Mouse (Mus musculus) spleen, postnatal 14 days (tissue): ENCODE measurements at regions not wholly inside any gene's neighbourhood (a gene's known extent, or its start where the extent isn't known, plus 50 kb on each side); places are given as distances from the start of the nearest gene placed in this dataset.
"Not testable (repeated sequence)": the region's sequence is repeated elsewhere in the genome, so short reads cannot be mapped to it uniquely, and the experiment has no call there.

Source experiments
- DNase-seq, 2 experiments: peaks; one replicate each; pipeline ENCODE4 v3.0.0; 2021 to 2022; ENCODE audit warnings: low spot score in 2 of 2

DNA sequence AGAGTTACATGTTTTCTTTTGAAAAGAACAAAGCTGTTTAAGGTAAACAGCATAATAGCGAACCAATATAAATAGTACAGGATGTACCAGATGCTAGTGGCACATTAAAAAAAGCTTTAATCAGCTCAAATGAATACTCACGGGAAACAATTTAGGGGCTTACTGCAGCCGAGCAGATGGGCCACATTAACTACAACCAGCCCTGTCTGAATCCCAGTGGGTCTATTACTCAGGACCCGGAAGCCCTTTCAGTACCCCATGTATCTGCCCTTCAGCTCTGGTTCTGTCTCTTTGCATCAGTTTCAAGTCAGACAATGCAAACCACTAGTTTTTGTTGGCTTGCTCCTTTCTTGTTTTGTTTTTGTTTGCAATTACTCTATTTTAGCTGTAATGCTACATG, 210.9 kb upstream of the Crbn start:
- no peak for DNase-seq

DNA sequence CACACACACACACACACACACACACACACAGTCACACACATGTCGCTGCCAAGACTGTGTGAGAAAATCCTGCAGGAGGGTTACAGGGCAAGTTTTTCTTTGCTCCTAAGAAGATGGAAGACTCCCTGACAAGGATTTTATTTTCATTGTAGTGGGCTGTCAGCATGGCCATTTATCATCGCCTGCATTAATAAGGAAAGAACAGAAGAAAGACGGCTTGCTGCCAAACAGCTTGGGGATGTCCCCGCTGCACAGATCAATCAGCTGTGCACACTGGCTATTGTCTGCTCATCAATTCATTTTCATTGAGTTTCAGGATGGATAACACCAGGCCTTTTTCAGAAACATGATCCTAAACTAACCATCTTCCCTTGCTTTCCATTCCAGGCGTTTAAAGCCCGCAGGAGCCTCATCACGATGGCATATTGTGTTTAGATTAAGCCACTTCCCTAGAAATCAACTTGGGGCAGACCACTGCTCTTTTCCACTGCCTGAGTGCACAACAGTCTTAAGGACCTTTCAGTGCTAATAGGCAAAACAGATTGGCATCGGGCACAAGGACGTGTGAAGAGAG, 213.1 kb upstream of the Crbn start:
- no peak for DNase-seq

DNA sequence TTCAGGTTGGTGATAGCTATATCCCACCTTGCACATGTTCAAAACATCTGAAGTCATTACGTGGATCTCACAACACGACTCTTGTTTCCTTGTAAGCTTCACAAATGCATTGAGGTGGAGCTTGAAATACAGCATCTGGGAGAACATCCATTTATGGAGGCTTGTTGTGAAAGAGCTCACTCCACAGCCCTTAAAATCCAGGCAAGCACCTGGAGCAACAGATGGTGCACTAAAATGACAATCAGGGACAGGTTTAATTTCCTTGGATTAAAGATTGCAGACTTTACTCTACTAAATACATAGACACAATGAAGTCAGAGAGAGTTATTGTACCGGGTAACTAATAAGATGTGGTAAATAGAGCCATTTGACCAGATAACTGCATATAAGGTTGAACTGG, 219.2 kb upstream of the Crbn start:
- DNase-seq = no peak

DNA sequence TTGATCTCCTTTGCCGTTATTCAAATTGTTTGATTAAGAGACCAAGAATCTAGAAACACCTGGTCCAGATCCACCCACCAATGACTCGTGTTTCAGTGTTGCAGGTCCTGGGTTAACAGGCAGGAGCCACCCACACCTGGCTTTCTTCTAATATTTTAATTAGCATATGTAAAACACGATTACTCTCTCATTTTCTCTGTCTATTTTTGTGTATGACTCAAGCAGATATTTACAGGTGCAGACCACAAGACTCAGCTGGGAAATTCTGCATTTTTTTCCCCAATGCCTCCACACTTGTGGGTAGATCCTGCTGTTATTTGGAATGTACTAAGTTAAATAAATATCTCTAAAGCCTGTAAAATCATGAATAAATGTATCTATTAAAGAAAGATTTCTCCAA, 245.3 kb upstream of the Crbn start:
- no peak for DNase-seq

DNA sequence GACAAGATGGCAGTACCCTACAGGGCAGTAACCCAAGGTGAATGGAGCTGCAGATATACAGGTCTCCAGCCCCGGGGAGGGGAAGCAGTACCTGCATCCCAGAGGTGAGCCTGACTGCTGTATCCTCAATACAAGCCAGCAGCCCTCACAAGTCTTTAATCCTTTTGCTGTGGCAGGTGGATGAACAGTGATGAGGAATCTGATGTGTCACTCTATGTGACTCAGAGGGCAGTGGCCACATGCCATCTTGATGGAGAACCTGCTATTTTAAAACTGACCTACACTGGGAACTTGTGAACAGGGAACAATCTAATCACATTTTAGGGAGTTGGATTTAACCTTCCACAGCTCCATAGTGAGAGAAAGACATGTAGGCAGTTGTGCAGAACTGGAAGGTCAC, 251.7 kb upstream of the Crbn start:
- no peak for DNase-seq

DNA sequence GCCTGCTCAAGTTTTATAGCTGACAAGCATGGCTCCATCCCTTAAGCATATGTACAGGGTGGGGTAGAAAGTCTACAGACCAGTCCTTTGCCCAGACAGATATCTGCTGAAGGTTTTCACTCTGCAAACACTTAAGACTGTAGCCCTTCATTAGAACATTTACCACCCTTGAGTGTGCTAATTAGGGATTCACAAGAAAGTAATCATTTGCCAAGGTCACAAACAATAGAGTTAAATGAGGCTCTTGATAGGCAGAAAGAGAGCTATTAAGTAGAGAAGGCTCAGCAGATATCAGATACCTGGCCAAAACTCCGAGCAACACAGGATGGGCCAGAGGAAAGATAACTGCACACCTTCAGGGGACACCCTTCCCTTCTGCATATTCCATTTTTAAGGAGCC, 252.3 kb upstream of the Crbn start:
- DNase-seq = no peak

DNA sequence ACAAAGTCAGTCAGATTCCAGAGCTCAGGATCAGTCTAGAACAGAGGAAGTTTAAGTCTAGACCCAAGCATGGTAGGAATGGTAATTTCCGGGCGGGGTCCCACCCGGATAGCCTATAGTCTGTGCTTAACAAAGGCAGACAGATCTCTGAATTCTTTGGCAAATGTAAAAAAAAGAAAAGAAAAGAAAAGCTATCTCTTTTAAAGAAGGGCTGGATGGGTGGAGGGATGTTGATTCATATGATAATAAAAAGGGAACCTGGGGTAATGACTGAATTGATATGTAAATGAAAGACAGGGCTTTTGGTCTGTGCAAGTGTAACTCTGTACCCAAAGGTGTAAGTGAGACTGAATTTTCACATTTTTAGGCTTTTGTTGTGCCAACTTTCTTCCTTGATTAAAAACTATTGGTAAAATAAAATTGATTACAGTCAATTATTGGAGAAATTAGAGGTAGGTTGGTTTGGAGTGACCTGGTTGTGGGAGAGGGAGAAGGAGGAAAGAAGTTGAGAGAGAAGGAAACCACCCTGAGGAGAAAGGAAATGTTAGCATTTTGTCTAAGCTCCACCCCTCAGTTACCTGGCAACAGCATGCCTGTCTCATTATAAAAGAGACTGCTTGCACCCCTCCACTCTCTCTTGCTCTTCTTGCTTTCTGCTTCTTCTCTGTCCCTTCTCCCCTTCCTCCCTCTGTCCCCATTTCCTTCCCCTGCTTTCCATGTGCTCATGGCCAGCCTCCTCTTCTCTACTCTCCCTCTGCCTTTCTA, 259.3 kb upstream of the Crbn start:
- no peak for DNase-seq

DNA sequence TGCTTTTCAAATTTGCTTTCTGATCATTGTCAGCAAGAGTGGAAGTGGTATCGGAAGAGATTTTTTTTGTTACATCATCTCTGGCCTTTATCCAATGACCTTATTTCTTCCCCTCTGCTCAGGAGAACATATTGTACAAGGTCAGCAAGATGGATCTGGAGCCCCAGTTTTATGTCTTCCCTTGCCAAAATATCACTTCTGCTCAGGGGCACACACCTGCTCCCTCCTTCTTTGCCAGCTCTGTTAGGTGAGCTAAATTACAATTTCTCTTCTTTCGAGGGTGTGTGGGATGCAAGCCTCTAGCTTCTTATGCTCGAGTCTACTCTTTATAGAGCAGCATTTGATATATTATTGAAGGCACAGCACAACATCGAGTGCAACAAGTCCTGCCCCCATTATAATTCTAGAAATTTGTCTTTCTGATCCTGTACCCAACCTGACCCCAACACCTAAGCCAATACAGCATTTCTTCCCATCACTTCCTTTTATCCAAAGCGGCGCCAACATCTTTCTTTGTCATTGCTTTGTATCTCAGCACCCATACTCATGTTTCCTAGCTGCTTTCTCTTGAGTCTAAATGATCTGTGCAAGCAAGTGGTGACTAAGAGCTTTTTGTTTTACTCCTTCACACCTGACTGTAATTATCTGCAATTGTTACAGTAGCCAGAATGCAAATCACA, 263.1 kb upstream of the Crbn start:
- DNase-seq = no peak

DNA sequence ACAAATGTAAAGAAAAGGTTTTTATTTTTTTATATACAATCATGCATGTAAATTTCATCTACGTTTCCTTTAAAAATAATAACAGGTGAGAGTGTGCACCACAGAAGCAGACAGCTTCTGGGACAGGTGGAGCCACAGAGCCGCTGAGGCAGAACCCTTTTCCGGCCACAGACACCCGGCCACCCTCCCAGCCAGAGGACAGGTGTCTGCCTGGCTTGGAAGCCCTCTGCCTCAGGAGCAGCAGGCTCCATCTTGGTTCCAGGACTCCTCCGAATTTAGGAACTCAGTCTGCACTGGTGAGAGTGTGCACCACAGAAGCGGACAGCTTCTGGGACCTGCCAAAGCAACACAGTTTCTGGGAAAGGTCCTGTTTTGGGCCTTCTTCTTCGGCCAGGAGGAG, 270.6 kb upstream of the Crbn start:
- no peak for DNase-seq

DNA sequence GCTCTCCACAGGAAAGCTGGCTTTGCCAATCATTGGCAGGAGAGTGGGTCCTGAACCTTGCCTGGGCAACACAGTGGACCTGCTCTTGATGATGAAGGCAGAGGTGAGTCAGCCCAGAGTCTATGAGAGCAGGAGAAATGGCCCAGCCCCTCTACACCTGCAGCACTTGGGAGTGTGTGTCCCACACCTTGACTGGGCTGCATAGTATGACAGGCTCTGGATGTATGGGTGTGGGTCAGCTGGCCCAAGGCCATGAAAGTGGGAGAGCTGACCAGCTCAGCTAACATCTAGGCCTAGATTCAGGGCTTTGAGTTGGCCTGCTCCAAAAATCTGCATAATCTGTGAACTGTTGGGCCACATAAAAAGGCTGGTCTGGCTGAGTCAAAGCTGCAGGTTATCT, 292.7 kb upstream of the Crbn start:
- DNase-seq = no peak

DNA sequence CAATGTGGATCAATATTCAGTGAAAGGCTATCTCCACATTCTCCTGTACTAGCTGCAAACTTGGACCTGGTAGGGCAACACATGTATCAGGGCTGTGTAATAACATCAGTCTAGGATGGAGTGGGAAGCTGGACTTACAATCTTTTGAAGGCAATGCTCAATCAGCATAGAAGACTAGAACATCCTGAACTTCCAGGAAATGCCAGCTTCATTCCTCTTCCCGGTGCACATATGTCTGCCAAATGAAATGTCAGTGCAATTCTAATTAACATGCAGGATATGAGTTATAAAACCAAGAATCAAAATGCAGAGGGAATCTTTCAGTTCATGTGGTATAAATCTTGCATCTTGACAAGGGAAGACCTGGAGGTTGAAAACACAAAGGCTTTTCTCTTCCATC, 328.8 kb upstream of the Crbn start:
- no peak for DNase-seq

DNA sequence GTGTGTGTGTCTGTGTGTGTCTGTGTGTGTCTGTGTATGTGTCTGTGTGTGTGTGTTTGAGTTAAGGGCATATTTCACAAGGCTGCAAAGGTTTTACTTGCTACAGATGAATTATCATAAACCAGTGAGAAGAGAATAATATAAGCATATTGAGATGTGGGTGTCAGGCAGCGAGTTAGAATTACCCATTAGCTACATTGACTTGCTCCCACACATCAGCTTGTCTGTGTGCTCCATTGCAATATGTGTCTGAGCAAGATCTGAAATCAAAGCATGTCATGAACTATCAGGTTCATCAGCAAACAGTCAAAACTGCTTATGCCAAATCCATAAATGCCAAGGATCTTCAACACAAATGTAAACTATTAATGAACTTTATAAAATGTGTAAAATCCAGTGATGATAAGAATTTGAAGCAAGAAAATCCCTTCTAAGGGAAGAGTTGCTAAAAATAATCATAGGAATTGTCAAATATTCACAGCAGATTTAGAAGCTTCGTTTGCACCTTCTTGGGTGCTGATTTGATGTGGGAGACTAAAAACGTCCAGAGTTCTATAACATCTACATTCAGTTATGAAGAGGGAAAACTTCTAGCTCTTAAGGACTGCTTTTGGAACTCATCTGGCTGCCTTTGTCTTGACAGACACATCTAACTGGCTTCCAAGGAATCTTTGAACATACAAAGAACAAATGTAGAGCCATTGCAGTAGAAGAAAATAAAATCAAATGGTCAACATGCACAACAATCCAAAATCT, 361.7 kb upstream of the Lrrn1 start:
- no peak for DNase-seq

DNA sequence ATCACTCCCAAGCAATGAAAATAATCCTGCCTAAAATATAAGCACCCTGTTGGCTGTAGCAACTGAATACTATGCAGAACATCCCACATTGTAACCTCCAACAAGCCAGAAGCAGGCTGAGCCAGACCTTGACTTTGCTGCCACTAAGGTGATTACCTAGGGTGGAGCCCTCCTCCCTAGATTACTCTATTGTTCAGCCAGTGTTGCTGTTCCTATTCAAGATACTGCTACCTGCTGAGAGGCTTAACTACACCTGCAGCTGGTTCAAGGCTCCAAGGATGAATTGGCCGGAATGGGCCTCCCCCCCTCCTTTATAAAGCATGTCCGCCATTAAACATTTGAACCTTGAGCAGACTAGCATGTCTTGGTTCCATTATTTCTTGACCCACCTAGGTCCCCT, 311.3 kb upstream of the Lrrn1 start:
- no peak for DNase-seq

DNA sequence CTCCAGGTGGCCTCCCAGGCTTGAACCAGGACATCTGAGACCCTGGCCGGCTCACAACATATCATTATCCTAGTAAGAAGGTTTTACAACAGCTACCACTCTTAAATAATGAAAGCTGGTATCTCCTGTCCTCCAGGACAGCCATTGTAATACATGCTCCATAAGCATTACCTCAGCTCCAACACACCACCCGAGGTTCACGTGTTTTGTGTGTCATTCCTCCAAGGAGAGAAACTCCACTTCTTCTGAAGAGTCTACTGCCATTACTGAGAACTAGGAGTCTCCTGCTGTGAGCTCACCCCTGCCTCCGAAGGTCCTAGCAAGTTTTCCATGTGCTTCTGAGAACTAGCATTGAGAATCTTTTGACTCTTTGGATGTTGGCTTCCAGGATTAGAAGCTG, 310.8 kb upstream of the Lrrn1 start:
- no peak for DNase-seq

DNA sequence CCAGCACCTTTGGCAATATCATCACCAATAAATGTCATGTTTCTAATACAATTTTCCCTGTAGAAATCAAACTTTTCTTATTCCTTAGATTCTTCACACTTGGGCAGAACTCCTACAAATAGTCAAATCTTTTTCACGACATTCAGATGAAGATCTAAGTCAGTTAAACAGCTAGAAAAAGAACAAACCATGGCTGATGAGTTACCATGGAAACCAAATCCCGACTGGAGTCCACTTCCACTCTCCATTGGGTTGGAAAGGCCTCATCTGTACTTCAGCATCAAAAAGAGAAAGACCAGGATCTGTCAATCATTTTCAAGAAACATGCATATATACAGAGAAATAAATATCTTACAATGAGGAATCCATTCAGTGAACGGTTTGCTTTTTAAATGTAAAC, 307.0 kb upstream of the Lrrn1 start:
- DNase-seq = no peak

DNA sequence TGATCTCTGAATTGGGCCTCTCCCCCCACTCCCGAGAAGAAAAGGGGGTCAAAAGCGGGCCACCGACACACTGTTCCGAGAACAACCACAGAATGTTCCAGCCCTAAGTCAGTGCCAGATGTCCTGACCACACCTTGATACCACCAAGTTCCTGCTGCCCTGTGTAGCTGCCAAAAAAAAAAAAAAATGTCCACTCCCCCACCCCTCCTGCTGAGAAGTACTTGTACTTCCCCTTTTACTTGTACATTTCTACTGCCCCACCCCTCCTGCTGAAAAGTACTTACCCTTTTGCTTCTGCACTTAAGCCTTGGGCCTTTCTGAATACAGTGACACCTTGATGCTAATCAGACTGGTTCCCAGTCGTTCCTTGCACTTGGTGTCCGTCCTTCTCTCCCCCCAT, 299.7 kb upstream of the Lrrn1 start:
- DNase-seq = not testable (repeated sequence)

DNA sequence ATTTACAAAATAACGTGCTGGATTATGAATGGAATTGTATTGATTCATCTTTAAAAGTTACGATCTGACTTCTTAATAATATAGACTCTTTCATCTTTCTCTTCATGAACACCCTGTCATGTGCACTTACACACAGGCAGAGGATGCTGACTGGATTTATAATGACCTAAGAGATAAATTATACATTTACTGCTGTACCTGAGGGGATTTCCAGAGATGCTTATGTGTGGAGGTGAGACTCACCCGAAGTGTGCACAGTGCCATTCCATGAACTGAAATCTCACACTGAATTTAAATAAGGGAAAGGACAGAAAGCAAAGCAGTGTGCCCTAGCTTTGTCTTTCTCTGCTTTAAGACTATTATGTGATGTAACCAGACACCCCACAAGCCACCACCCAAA, 291.9 kb upstream of the Lrrn1 start:
- no peak for DNase-seq

DNA sequence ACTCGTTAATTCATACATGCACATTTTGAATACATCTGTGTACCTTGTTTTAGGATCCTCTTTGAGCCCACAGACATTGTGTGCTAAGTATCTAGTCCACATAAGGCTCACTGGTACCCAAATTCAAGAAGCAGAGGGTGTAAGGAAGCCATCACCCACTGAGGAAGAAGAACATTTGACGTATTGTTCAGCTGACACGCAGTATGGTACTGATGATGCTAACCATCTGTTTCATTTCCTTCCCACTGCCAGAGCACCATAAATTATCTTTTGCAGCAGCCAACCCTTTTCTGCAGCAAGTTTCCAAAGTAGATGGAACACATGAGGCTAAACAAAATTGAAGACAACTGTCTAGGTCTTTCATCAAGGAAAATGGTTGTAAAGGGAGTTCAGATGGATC, 285.6 kb upstream of the Lrrn1 start:
- no peak for DNase-seq

DNA sequence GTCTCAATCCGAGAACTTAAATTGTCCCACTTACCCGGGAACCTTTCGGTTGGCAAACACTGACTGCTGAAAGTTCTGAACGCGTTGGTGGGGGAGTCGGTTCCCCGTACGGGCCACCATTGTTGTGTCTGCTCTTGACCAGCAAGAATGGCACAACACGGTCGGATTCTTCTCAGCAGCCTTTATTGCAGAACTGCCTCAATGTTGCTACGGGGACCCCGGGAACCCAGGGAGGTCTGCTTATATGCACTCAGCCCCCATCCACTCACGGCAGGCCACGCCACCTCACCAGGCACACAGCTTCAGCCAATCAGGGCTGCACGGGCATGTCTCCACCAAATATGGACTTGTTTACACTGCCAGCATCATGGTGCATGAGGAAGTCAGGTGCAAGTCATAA, 249.2 kb upstream of the Lrrn1 start:
- peak in 1 of 2 experiments; percentile 0 for DNase-seq

DNA sequence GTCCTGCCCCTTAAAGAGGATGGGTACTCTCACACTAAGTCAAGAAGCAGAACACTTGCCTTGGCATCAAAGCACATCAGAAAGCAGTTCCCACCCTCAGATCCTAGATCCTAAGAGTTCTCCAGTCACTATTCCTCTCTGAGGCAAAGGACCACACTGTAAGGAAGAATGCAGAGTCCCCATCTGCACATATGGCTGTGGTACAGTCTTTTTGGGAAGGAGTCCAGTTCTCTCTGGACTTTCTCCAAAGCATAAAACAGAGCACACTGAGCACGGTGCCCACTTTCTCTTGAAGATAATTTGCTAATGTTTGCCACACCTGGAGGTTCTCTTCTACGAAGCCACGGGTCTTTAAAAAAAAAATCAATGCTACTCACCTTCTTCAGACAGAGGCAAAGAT, 238.7 kb upstream of the Lrrn1 start:
- DNase-seq = no peak

DNA sequence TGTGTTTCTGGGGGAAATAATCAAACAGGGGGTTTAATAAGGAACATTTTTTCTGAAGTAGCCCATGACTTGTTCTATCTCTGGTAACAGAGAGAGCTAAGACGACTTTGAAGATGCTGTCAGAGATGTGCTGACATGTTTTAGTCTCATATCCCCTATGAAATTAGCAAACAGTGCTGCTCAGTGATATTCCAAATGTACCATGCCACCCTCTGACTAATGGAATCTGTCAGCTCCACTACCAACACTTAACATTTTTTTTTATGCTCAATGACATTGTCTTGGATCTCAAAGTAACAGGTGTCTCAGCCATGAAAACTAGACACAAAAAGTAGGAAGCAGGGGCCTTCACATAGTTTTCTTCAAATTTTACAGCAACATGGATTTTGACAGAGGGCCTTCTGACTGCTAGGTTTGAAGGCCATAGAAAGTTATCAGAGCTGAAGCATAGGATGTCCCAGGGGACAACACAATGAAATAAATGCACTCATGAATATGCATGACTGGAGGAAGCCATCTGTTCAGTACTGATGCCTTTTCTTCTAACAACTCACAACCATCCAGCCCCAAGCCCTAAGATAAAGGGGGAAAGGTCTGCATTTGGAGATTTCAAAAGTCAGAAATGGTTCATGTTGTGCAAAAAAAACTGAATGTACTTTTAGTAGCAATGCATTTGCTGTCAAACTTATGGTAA, 225.7 kb upstream of the Lrrn1 start:
- no peak for DNase-seq

DNA sequence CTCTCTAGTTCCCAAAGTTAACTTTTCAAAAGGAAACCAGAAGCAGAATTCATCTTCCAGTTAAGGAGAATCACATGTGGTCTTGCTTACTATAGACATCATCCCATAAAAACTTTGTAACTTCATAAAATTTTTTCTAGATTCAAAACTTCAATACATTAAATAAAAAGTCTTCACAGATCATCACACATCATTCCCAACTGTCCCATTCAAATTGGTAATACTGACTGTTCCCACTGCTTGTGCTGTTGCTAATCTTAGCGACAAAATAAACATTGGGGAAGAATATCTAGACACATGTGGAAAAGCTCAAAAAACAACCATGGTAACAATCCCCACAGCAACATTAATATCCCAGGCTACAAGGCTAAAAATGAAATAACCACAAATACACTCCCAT, 210.0 kb upstream of the Lrrn1 start:
- DNase-seq = no peak
